Mouse (Mus musculus) brown adipose tissue, adult 24 weeks (tissue): Measurements from ENCODE around the gene Ifna4. TPM values are rescaled to one million over a fixed set of nuclear protein-coding genes. Genes with fewer than 3 reads are reported as not detected.
"Not testable (repeated sequence)": the region's sequence is repeated elsewhere in the genome, so short reads cannot be mapped to it uniquely, and the experiment has no call there.

Experiments
- H3K27ac ChIP-seq: fragments of 200-500 bp; replicated peaks from 2 replicates; pipeline ENCODE4 v1.5.1; 2012; ENCODE audit warnings: low read depth, mild to moderate bottlenecking, low read length
- H3K4me1 ChIP-seq: fragments of 200-500 bp; 2 replicates; pipeline ENCODE4 v1.6.1; 2012; ENCODE audit warnings: low read length, mixed read lengths; ENCODE audit not compliant: control insufficient read depth, insufficient read depth, insufficient read length
- H3K4me3 ChIP-seq: fragments of 200-500 bp; 2 replicates; pipeline ENCODE4 v1.5.1; 2012; ENCODE audit warnings: low read depth, mild to moderate bottlenecking, low read length, moderate library complexity; ENCODE audit not compliant: insufficient read depth
- polyA plus RNA-seq: library from polyadenylated mRNA; stranded (reverse); fragments of >200 nt; gene quantifications from 2 replicates; pipeline ENCODE4 v1.2.4, GENCODE M21; 2012; ENCODE audit not compliant: missing spikeins, insufficient read depth, insufficient read length

The Ifna4 gene
- polyA plus RNA-seq: not detected in 2 replicates

- H3K4me3 ChIP-seq: no peak within 1 kb of the TSS
- no peaks in the 10 kb centered on the region for H3K4me1 ChIP-seq
- H3K27ac ChIP-seq: no peak within 1 kb of the TSS
Observed at GRCm38 (mm10) chr4:88841438-88841911, at the start of gene Ifna4. Ifna4 (plus strand) TSS chr4:88841861.

GRCm38 (mm10) chr4:88793936-88794675, 47.6 kb upstream of the Ifna4 start, which contains the start of gene Gm13275:
Gm13275 (plus strand) TSS chr4:88794487.
- H3K4me1 ChIP-seq, H3K27ac ChIP-seq, H3K4me3 ChIP-seq: not testable (repeated sequence)

- not testable (repeated sequence) for H3K4me1 ChIP-seq, H3K4me3 ChIP-seq, H3K27ac ChIP-seq
Observed at GRCm38 (mm10) chr4:88797097-88797496, 44.6 kb upstream of the Ifna4 start, which contains the start of gene Gm13279. Gm13279 (plus strand) TSS chr4:88797397.

- not testable (repeated sequence) for H3K4me3 ChIP-seq, H3K27ac ChIP-seq, H3K4me1 ChIP-seq
Observed at GRCm38 (mm10) chr4:88799365-88799764, 42.3 kb upstream of the Ifna4 start, which contains the start of gene Gm13285. Gm13285 (plus strand) TSS chr4:88799665.

GRCm38 (mm10) chr4:88802954-88803353, 38.7 kb upstream of the Ifna4 start, which contains the start of gene Gm13287:
Gm13287 (plus strand) TSS chr4:88803254.
- H3K4me1 ChIP-seq, H3K4me3 ChIP-seq, H3K27ac ChIP-seq: not testable (repeated sequence)

- H3K4me3 ChIP-seq, H3K27ac ChIP-seq, H3K4me1 ChIP-seq: not testable (repeated sequence)
Observed at GRCm38 (mm10) chr4:88805231-88805630, 36.4 kb upstream of the Ifna4 start, which contains the start of gene Gm13288. Gm13288 (plus strand) TSS chr4:88805531.

GRCm38 (mm10) chr4:88805761-88806160, 35.9 kb upstream of the Ifna4 start:
- not testable (repeated sequence) for H3K4me3 ChIP-seq, H3K27ac ChIP-seq, H3K4me1 ChIP-seq

- no peaks in the 10 kb centered on the region for H3K4me1 ChIP-seq
- no peak within 1 kb of the TSS for H3K27ac ChIP-seq
- H3K4me3 ChIP-seq: no peak within 1 kb of the TSS
Observed at GRCm38 (mm10) chr4:88815928-88816327, 25.7 kb upstream of the Ifna4 start, which contains the start of gene Ifna7. Ifna7 (plus strand) TSS chr4:88816228.

- no peaks in the 10 kb centered on the region for H3K4me1 ChIP-seq
- H3K4me3 ChIP-seq: no peak within 1 kb of the TSS
- H3K27ac ChIP-seq: no peak within 1 kb of the TSS
Observed at GRCm38 (mm10) chr4:88819659-88820058, 22.0 kb upstream of the Ifna4 start, which contains the start of gene Ifna11. Ifna11 (plus strand) TSS chr4:88819959.

- no peaks in the 10 kb centered on the region for H3K4me1 ChIP-seq
- no peak overlapping the region for H3K4me3 ChIP-seq
- H3K27ac ChIP-seq: no peak overlapping the region
Observed at GRCm38 (mm10) chr4:88822995-88823394, 18.7 kb upstream of the Ifna4 start.

- H3K27ac ChIP-seq, H3K4me3 ChIP-seq, H3K4me1 ChIP-seq: not testable (repeated sequence)
Observed at GRCm38 (mm10) chr4:88827116-88827515, 14.5 kb upstream of the Ifna4 start, which contains the start of gene Ifna6. Ifna6 (plus strand) TSS chr4:88827416.

GRCm38 (mm10) chr4:88830523-88830922, 11.1 kb upstream of the Ifna4 start:
- H3K27ac ChIP-seq: no peak overlapping the region

GRCm38 (mm10) chr4:88835225-88835624, 6.4 kb upstream of the Ifna4 start, which contains the start of gene Ifna5:
Ifna5 (plus strand) TSS chr4:88835525.
- H3K4me1 ChIP-seq, H3K4me3 ChIP-seq, H3K27ac ChIP-seq: not testable (repeated sequence)

More at GRCm38 (mm10) chr4:88830523-88830922, 11.1 kb upstream of the Ifna4 start:
- Histone ChIP-seq H3K4me1 (no peaks in the 10 kb centered on the region), H3K4me3 (no peak overlapping the region)

GRCm38 (mm10) chr4:88838828-88839227, 2.8 kb upstream of the Ifna4 start:
- Histone ChIP-seq H3K4me1 (no peaks in the 10 kb centered on the region), H3K27ac (no peak overlapping the region), H3K4me3 (no peak overlapping the region)

GRCm38 (mm10) chr4:88840058-88840457, 1.6 kb upstream of the Ifna4 start:
- Histone ChIP-seq H3K4me1 (no peaks in the 10 kb centered on the region), H3K4me3 (no peak overlapping the region), H3K27ac (no peak overlapping the region)
